Mouse (Mus musculus): ENCODE measurements around the gene Arf6. TPM values are rescaled to one million over a fixed set of nuclear protein-coding genes. Genes with fewer than 3 reads are reported as not detected.

Gene Arf6
- polyA plus RNA-seq, 1 experiment from 2014 or later = 29.0 TPM

DNA sequence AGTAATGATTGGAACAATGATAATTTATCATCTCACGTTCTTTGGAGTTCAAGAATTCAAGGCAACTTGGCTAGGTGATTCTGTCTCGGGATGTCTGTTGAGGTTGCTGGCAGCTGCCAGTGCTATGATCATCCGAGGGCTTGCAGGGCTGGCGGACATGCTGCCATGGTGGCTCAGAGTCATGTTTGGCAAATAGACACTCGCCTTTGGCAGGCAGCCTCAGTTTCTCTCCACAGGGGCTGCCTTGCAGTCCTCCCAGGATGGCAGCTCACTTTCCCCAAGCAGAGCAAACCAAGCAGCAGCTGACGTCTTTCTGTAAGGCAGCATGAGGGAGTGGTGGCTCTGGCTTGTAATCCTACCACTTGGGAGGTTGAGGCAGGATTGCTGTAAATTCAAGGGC is 22.5 kb downstream of the Arf6 start:
- 81% methylated on average over 6 of the region's 6 CpGs for WGBS
- Histone ChIP-seq H3K4me2 (no peak overlapping the region), H3K36me3 (ENCODE audit: poor library complexity, severe bottlenecking) (no peaks in the 10 kb centered on the region), H3K4me3 (no peak overlapping the region), H3K4me1 (no peaks in the 10 kb centered on the region), H3K27ac (no peak overlapping the region), H3K27me3 (no peaks in the 10 kb centered on the region), H3K9ac (no peak overlapping the region), H3K9me3 (replicated peaks) (no peaks in the 10 kb centered on the region)
- no peak for ATAC-seq

DNA sequence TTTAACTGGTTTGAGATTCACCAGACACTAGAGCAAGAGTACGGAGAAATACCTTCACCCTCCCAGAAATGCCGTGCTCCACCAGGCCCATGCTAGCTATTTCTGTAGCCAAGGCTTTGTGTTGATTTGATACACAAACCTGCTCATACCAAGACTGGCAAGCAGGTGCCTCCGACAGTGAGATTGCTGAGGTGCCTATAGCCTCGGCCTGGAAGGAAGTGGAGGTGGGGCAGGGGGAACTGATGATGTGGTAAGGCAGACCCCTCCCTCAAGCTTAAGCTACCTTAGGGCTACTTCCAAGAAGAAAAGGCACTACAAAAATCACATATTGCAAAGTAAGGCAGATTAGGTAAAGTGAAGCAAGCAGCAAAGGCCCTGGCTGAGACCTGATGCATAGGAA is 28.4 kb downstream of the Arf6 start:
- H3K4me2 ChIP-seq = no peak overlapping the region
- no peaks in the 10 kb centered on the region for H3K9me3 ChIP-seq (replicated peaks)
- no peak overlapping the region for H3K27ac ChIP-seq
- WGBS = 88% methylated on average over 4 of the region's 4 CpGs
- ATAC-seq = no peak
- no peak overlapping the region for H3K4me3 ChIP-seq
- no peaks in the 10 kb centered on the region for H3K36me3 ChIP-seq (ENCODE audit: poor library complexity, severe bottlenecking)
- H3K27me3 ChIP-seq = no peaks in the 10 kb centered on the region
- H3K4me1 ChIP-seq = peaks cover 9% of the 10 kb centered on the region
- no peak overlapping the region for H3K9ac ChIP-seq

DNA sequence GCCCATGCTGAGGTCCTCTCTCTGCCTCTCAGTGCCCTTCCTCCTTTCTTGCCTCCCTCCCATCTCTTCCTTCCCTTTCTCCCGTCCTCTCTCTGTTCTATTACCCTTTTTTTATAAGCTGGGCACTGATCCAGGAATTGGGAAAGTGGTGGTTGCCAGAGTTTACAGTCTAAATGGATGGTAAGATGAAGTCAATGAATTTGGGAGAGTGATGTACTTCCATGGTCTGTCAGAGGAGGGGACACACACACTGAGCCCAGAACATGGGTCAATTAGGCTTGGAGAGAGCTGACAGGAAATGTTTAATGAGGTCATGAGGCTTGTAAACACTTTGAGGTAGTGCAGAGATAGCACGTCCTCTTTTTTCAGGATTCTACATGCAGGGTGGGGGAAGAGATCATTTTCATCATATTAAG is 28.9 kb downstream of the Arf6 start:
- H3K4me3 ChIP-seq = no peak overlapping the region
- no peak overlapping the region for H3K9ac ChIP-seq
- no peaks in the 10 kb centered on the region for H3K36me3 ChIP-seq (ENCODE audit: poor library complexity, severe bottlenecking)
- no peak for ATAC-seq
- H3K27ac ChIP-seq = no peak overlapping the region
- no peaks in the 10 kb centered on the region for H3K9me3 ChIP-seq (replicated peaks)
- WGBS = 31% methylated on average over 2 of the region's 2 CpGs
- H3K4me2 ChIP-seq = no peak overlapping the region
- H3K4me1 ChIP-seq = peaks cover 9% of the 10 kb centered on the region
- no peaks in the 10 kb centered on the region for H3K27me3 ChIP-seq

DNA sequence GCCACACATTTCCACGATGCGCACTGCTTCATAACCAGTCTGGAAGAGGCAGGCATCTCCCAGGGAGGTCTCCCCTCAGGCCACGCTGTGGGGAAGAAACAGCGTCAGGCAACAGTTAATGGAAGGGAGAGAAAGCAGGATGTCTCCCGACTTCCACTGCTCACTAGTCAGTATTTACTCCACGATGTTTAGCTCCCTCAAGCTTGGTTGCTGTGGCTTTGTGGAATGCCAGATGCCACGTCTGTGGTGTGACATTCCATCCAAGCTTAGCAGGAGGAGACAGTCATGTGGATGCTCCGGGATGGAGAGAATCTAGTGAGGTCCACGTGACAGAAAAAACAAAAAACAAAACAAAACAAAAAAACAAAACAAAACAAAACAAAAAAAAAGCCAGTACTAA is 30.1 kb downstream of the Arf6 start:
- no peaks in the 10 kb centered on the region for H3K27me3 ChIP-seq
- peaks cover 9% of the 10 kb centered on the region for H3K4me1 ChIP-seq
- H3K27ac ChIP-seq = no peak overlapping the region
- WGBS = 67% methylated on average over 9 of the region's 9 CpGs
- no peak overlapping the region for H3K4me2 ChIP-seq
- no peak for ATAC-seq
- H3K9me3 ChIP-seq (replicated peaks) = no peaks in the 10 kb centered on the region
- H3K36me3 ChIP-seq (ENCODE audit: poor library complexity, severe bottlenecking) = no peaks in the 10 kb centered on the region
- H3K9ac ChIP-seq = no peak overlapping the region
- no peak overlapping the region for H3K4me3 ChIP-seq

DNA sequence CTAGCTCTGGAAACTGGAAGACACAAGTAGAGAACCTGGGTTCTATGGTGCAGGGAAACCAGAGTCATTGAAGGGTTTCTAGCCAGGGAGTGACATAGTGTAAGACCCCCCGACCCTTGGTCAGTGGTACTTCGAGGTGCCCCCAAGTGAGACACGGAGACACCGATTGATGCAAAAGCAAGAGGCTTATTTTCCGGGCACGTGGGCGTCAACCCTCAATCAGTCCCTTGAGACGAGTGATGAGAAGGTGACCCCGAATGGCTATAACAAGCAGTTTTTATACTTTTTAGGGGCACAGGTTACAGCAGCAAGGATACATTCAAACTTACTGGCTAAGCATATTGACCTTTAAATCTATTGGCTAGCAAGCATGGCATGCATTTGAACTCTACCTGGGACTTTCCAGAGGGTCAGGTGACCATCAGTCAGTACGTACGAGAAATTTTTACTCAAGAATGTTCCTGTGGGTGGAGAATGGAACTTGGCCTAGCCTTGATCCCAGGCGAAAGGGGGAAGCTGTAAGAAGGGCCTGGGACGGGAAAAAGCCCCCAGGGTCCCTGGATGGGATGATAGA is 30.7 kb downstream of the Arf6 start:
- no peak overlapping the region for H3K9ac ChIP-seq
- no peak overlapping the region for H3K4me2 ChIP-seq
- H3K4me1 ChIP-seq = peaks cover 9% of the 10 kb centered on the region
- 94% methylated on average over 13 of the region's 13 CpGs for WGBS
- ATAC-seq = no peak
- H3K4me3 ChIP-seq = no peak overlapping the region
- no peaks in the 10 kb centered on the region for H3K27me3 ChIP-seq
- no peak overlapping the region for H3K27ac ChIP-seq
- no peaks in the 10 kb centered on the region for H3K9me3 ChIP-seq (replicated peaks)
- no peaks in the 10 kb centered on the region for H3K36me3 ChIP-seq (ENCODE audit: poor library complexity, severe bottlenecking)

DNA sequence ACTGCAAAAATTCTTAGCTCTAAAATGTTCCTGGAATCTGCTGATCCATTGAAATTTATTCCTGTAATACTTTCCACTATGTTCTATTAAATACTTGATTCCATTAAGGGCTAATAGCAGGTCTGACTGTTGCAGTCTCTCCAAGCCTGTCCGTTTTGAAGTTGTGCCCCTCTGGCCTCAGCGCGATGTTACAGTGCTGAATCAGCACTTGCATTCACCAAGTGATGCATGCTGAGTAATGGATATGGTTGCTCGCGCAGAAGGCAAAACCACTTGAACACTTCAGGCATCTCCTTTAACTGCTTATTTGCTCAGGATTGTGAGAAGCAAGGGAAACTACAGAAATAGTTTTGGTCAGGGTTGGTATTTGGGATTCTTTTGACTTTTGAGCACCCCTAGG is 38.8 kb downstream of the Arf6 start:
- no peaks in the 10 kb centered on the region for H3K27me3 ChIP-seq
- no peaks in the 10 kb centered on the region for H3K36me3 ChIP-seq (ENCODE audit: poor library complexity, severe bottlenecking)
- no peak overlapping the region for H3K9ac ChIP-seq
- WGBS = 76% methylated on average over 5 of the region's 5 CpGs
- H3K4me2 ChIP-seq = no peak overlapping the region
- H3K4me3 ChIP-seq = no peak overlapping the region
- no peak overlapping the region for H3K27ac ChIP-seq
- H3K9me3 ChIP-seq (replicated peaks) = no peaks in the 10 kb centered on the region
- ATAC-seq = no peak
- no peaks in the 10 kb centered on the region for H3K4me1 ChIP-seq

DNA sequence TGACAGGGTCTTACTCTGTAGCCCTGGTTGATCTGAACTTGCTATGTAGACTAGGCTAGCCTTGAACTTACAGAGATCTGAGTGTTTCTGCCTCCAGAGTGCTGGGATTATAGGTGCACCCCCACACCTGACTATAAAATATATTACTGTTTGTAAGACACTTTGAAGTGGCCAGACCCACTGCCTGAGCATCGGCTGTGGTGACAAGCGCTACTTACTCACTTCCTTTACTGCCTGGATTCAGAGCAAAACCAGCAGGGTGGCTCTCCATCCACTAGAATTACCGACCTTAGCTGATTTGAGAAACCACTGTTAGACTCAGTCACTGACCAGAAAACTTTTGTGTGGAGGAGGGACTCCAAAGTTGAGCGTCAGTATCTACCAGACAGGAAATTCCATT is 40.0 kb downstream of the Arf6 start:
- no peak overlapping the region for H3K27ac ChIP-seq
- H3K4me3 ChIP-seq = no peak overlapping the region
- H3K27me3 ChIP-seq = no peaks in the 10 kb centered on the region
- no peak for ATAC-seq
- no peaks in the 10 kb centered on the region for H3K9me3 ChIP-seq (replicated peaks)
- 78% methylated on average over 4 of the region's 4 CpGs for WGBS
- no peaks in the 10 kb centered on the region for H3K4me1 ChIP-seq
- no peak overlapping the region for H3K9ac ChIP-seq
- no peak overlapping the region for H3K4me2 ChIP-seq
- no peaks in the 10 kb centered on the region for H3K36me3 ChIP-seq (ENCODE audit: poor library complexity, severe bottlenecking)

DNA sequence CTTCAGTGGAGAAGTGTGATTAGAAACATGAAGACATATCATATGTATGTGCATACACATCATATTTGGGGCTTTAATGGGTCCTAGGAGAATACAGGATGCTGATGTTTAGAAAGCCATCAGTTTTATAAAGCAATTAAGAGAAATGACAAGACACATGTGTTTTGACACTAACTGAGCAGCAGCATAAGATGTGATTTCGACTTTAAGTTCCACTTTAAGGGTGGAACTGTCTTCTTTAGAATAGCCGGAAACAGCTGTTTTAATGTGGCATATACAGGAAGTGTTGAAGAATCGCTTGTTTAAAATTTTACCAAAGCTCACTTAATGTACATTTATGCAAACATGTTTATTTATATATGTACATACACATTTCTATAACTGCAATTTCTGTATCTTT is 41.4 kb downstream of the Arf6 start:
- Histone ChIP-seq H3K4me2 (no peak overlapping the region), H3K9me3 (replicated peaks) (no peaks in the 10 kb centered on the region), H3K4me3 (no peak overlapping the region), H3K27me3 (no peaks in the 10 kb centered on the region), H3K27ac (no peak overlapping the region), H3K4me1 (no peaks in the 10 kb centered on the region), H3K36me3 (ENCODE audit: poor library complexity, severe bottlenecking) (no peaks in the 10 kb centered on the region), H3K9ac (no peak overlapping the region)
- ATAC-seq = no peak
- WGBS = 86% methylated on average over 3 of the region's 3 CpGs

DNA sequence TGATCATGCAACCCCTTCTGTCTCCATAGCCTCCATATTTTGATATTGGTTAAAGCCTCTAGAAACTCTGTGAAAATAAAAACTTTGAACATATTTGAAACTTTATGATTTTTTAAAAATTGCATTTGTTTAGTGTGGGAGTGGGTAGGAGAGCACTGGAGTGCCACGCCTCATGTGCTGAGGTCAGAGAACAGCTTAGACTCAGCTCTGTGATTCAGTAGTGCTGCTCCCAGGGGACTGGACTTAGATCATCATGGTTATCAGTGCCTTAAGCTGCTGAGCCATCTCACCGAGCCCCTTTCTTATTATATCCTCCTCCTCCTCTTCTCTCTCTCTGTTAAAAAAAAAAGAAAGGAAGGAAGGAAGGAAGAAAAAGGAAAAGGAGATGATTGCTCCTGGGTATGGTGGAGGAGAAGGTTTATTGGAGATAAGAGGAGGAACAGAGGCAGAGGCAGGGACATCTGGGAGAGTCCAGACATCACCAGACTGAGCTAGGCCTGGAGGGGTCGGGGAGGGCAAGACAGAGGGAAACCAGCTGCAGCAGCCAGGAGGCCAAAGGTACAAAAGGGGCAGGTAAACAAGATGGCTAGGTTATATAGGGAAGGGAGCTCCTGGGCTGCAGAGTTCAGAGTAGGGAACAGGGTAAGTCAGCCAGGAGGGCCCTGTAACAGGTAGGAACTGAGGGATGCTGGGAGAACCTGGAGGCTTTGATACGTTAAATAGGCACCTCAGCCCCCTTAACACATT is 43.0 kb downstream of the Arf6 start:
- no peaks in the 10 kb centered on the region for H3K4me1 ChIP-seq
- ATAC-seq = no peak
- no peak overlapping the region for H3K27ac ChIP-seq
- no peak overlapping the region for H3K4me2 ChIP-seq
- H3K9me3 ChIP-seq (replicated peaks) = no peaks in the 10 kb centered on the region
- no peak overlapping the region for H3K4me3 ChIP-seq
- no peaks in the 10 kb centered on the region for H3K36me3 ChIP-seq (ENCODE audit: poor library complexity, severe bottlenecking)
- WGBS = 89% methylated on average over 4 of the region's 4 CpGs
- H3K9ac ChIP-seq = no peak overlapping the region
- H3K27me3 ChIP-seq = no peaks in the 10 kb centered on the region

DNA sequence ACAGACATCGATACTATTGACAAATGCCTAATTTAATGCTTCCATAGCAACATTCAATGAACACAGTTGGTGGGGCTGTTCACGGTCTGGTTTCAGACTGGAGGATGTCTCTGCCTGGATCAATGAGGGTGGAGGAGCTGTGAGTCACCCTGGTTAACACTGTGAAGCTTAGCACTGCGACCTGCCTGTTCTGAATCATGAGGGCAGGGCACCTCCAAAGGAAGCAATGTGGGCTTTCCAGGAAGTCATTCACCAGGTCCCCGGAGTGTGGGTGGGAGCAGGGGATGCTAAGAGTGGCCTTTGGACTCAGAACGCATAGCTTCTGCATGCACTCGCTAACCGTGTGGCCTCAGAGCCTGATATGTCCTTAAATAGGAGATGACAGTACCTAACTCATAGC is 44.8 kb downstream of the Arf6 start:
- WGBS = 76% methylated on average over 7 of the region's 7 CpGs

DNA sequence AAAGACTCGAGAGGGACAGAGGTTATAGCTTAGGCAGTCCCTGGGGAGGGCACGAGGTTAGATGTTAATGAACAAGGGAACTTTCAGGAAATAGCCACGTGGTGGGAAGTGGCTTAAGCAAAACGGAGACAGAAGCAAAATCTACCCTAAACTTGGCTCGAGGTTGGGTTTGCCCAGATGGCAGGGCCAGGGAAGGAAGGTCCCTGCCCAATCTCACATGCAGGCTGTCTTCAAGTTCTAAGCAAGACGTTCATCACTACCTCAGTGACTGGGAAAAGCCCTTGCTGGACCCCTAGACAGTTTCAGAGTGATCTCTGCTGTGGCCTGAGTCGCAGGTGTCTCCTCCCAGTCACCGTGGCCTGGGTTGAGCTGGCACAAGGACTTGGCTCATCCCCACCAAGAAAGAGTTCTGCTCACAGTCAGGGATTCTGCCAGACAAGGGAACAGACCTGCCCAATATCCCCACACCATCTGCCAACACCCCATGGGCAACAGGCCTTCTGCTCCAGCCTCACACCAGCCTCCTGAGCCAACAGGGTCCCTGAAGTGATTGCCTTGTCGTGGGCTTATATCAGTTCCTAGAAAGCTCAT is 45.8 kb downstream of the Arf6 start:
- no peak overlapping the region for H3K27ac ChIP-seq
- H3K9ac ChIP-seq = no peak overlapping the region
- H3K4me2 ChIP-seq = no peak overlapping the region
- ATAC-seq = no peak
- H3K4me3 ChIP-seq = no peak overlapping the region
- H3K4me1 ChIP-seq = no peaks in the 10 kb centered on the region
- H3K27me3 ChIP-seq = no peaks in the 10 kb centered on the region
- WGBS = 59% methylated on average over 9 of the region's 9 CpGs
- peaks cover 5% of the 10 kb centered on the region for H3K9me3 ChIP-seq (replicated peaks)
- no peaks in the 10 kb centered on the region for H3K36me3 ChIP-seq (ENCODE audit: poor library complexity, severe bottlenecking)

More for the DNA sequence above, 44.8 kb downstream of the Arf6 start:
- no peak for ATAC-seq
- Histone ChIP-seq H3K4me2 (no peak overlapping the region), H3K4me1 (no peaks in the 10 kb centered on the region), H3K36me3 (ENCODE audit: poor library complexity, severe bottlenecking) (no peaks in the 10 kb centered on the region), H3K27me3 (no peaks in the 10 kb centered on the region), H3K9ac (no peak overlapping the region), H3K9me3 (replicated peaks) (no peaks in the 10 kb centered on the region), H3K27ac (no peak overlapping the region), H3K4me3 (no peak overlapping the region)

DNA sequence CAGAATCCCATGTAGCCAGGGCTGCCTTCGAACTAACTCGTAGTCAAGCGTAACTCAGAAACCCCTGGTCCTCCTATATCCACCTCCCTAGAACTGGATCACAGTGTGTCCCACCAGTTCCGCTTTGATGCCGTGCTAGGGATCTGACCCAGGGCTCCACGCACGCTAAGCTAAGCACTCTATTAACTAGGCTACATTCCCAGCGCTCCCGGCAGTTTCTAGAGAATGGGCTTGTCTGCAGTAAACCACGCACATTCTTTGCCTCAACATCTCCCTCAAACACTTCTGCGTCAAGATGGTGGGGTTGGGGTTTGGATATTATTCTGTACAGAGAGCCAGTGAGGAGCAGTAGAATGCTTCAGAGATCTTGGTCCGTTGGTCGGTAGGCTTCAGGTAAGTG is 46.7 kb downstream of the Arf6 start:
- no peak overlapping the region for H3K4me3 ChIP-seq
- WGBS = 93% methylated on average over 13 of the region's 13 CpGs
- H3K9ac ChIP-seq = no peak overlapping the region
- H3K4me1 ChIP-seq = no peaks in the 10 kb centered on the region
- peaks cover 8% of the 10 kb centered on the region for H3K9me3 ChIP-seq (replicated peaks)
- ATAC-seq = no peak
- H3K27me3 ChIP-seq = no peaks in the 10 kb centered on the region
- no peak overlapping the region for H3K4me2 ChIP-seq
- no peak overlapping the region for H3K27ac ChIP-seq
- no peaks in the 10 kb centered on the region for H3K36me3 ChIP-seq (ENCODE audit: poor library complexity, severe bottlenecking)

All from forebrain, embryonic 13.5 days (tissue).